Mouse (Mus musculus) forelimb bud, embryonic 11.5 days (tissue): ENCODE data around the gene Dnajc7.
A peak's percentile ranks its signal among the peaks of the same experiment; 100 is the strongest.
"Not testable (repeated sequence)": the region's sequence is repeated elsewhere in the genome, so short reads cannot be mapped to it uniquely, and the experiment has no call there.

Source experiments
- DNase-seq: peaks from one replicate; pipeline ENCODE4 v3.0.0-alpha.2; 2012; ENCODE audit warnings: low read depth, low spot score

Gene Dnajc7

GRCm38 (mm10) chr11:100549466-100549865 is 70.5 kb downstream of the Dnajc7 start:
- DNase-seq = no peak

DNA sequence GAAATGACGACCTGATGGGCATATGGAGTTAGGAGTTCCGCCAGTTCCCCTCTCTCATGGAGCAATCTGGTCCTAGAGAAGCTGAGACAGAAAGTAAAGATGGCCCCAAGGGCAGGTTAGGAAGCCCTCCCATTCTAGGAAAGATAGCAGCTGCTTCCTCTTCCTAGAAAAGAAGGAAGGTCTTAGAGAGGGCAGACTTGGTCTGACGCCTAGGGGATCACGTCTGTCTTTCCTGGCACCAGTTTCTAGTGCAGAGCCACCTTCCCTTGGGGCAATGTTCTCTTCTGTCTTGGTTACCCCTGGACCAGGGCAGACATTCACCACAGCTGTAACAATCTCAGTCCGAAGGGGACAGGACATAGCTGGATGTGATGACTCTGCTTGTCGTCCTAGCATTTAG is 71.8 kb downstream of the Dnajc7 start:
- DNase-seq = no peak

GRCm38 (mm10) chr11:100546955-100547354 is 73.0 kb downstream of the Dnajc7 start:
- no peak for DNase-seq

GRCm38 (mm10) chr11:100545746-100546085 is 74.3 kb downstream of the Dnajc7 start:
- DNase-seq = no peak

DNA sequence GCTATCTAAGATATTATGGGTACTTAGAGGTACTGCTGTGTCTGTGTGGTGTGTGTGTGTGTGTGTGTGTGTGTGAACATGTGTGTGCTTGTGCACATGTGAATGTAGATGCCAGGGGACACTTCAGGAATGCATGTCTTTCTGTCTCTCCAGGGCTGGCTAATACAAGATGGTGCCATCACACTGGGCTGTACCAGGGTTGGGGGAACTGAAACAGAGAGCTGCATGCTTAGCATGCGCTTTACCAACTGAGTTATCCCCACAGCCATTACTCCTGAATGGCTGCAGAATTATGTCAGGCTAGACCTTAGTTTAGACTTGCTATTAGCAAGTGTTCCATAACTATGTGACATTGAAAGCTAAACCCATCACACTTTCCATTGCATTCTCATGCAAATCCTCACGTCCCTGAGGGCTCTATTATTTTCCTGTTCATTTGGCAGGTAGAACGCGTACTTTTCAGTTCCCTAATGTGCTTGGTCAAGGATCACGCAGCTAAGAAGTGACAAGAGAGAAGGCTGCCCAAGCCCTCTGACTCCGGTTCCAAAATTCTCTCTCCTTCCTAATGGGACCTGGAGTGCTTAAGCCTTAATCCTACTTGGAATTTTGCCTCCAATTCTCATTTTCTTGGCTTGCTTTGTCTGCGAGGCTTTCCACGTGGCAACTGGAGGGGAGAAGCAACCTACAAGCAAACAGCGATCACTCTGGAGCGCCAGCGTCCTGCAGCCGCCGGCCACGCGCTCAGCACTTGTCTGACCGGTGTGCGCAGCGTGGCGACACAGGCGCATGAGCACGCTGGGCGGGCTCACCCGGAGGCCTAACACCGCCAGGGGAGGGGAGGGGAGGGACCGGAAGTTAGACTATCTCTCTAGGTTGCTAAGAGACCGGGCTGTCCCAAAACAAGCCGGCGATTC is 74.9 kb downstream of the Dnajc7 start, which contains the start of gene Ttc25:
Gene Ttc25 (plus strand): TSS at position 776 of the 914 bp plus-strand sequence.
- peak; percentile 91 for DNase-seq

GRCm38 (mm10) chr11:100541577-100541976 is 78.4 kb downstream of the Dnajc7 start:
- DNase-seq = no peak

GRCm38 (mm10) chr11:100540966-100541365 is 79.0 kb downstream of the Dnajc7 start:
- DNase-seq = no peak

DNA sequence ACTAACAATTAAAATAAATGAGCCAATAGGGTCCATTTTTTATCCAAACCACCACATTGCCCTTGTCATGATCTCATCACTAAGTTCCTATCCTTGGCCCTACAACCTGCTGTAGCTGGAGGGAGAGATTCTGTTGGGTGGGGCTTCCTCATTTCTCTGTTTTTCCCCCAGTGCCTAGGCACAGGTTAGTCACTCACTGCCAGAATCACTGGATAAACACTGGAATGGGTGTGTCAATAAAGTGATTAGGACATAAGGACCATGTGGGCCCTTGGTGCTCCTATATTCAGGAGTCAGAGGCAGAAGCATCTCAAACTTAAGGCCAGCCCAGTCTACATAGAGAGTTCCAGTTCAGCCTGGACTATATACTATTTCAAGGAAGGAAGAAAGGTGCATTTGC is 83.5 kb downstream of the Dnajc7 start:
- no peak for DNase-seq

DNA sequence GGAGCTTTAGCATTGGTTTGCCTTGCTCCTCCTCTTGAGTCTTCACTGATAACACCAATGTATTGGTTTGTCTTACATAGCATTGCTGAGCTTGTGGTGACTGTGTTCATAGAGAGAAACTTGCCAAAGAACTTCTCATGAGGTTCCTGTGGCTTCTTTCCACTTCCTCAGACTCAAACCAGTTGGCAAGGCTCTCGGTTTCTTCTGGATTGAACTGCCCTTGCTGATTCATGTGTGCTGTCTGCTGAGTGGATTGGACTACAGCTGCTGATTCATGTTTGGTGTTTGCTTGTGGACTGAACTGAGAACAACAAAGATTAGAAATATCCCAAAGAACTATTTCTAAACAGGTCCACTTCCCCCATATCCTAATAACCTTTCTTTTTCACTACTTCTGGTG is 84.0 kb downstream of the Dnajc7 start:
- DNase-seq = no peak

DNA sequence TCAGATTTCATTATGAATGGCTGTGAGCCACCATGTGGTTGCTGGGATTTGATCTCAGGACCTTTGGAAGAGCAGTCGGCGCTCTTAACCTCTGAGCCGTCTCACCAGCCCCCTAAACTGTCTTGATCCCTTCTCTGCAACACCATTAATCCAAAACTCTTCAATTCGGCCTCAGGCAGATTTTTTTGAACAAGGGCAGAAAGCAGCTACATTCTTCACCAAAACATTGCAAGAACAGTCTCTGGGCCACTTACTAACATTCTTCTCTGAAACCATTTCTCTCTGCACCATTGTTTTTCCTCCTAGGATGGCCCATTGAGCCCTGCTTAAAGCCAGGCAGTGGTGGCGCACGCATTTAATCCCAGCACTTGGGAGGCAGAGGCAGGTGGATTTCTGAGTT is 85.1 kb downstream of the Dnajc7 start:
- not testable (repeated sequence) for DNase-seq

DNA sequence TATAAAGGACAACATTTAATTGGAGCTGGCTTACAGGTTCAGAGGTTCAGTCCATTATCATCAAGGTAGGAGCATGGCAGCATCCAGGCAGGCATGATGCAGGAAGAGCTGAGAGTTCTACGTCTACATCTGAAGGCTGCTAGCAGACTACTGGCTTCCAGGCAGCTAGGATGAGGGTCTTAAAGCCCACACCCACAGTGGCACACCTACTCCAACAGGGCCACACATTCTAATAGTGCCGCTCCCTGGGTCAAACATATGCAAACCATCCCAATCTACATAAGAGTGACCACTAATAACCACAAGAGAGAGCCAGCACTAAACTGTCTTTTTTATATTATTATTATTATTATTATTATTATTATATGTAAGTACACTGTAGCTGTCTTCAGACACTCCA is 85.6 kb downstream of the Dnajc7 start:
- DNase-seq = not testable (repeated sequence)

- no peak for DNase-seq
These were observed 86.1 kb downstream of the Dnajc7 start for GRCm38 (mm10) chr11:100533871-100534270.
